Mouse (Mus musculus): ENCODE results near the gene Slc44a5. TPM values are rescaled to one million over a fixed set of nuclear protein-coding genes. Genes with fewer than 3 reads are reported as not detected.
"Not testable (repeated sequence)": the region's sequence is repeated elsewhere in the genome, so short reads cannot be mapped to it uniquely, and the experiment has no call there.

Gene Slc44a5
- total RNA-seq, 2 experiments from 2014 or later: not detected

GRCm38 (mm10) chr3:154142618-154143017 lies 169.4 kb downstream of the Slc44a5 start:
- no peak for ATAC-seq (replicated peaks; ENCODE audit: poor library complexity, severe bottlenecking)

GRCm38 (mm10) chr3:154145750-154146149 lies 172.5 kb downstream of the Slc44a5 start:
- no peak for ATAC-seq (replicated peaks; ENCODE audit: poor library complexity, severe bottlenecking)

GRCm38 (mm10) chr3:154149778-154150177 lies 176.5 kb downstream of the Slc44a5 start:
- ATAC-seq (replicated peaks; ENCODE audit: poor library complexity, severe bottlenecking): no peak

- ATAC-seq (replicated peaks; ENCODE audit: poor library complexity, severe bottlenecking): not testable (repeated sequence)
Measured at GRCm38 (mm10) chr3:154153541-154153940, 180.3 kb downstream of the Slc44a5 start.

- no peak for ATAC-seq (replicated peaks; ENCODE audit: poor library complexity, severe bottlenecking)
Measured at GRCm38 (mm10) chr3:154165882-154166281, 192.6 kb downstream of the Slc44a5 start.

- ATAC-seq (replicated peaks; ENCODE audit: poor library complexity, severe bottlenecking): no peak
Measured at GRCm38 (mm10) chr3:154171881-154172592, 198.8 kb downstream of the Slc44a5 start.

- no peak for ATAC-seq (replicated peaks; ENCODE audit: poor library complexity, severe bottlenecking)
Measured at GRCm38 (mm10) chr3:154172593-154172965, 199.3 kb downstream of the Slc44a5 start.

GRCm38 (mm10) chr3:154173556-154173955 lies 200.3 kb downstream of the Slc44a5 start:
- ATAC-seq (replicated peaks; ENCODE audit: poor library complexity, severe bottlenecking): no peak

GRCm38 (mm10) chr3:154174031-154174430 lies 200.8 kb downstream of the Slc44a5 start:
- no peak for ATAC-seq (replicated peaks; ENCODE audit: poor library complexity, severe bottlenecking)

- no peak for ATAC-seq (replicated peaks; ENCODE audit: poor library complexity, severe bottlenecking)
Measured at GRCm38 (mm10) chr3:154174766-154175165, 201.5 kb downstream of the Slc44a5 start.

- ATAC-seq (replicated peaks; ENCODE audit: poor library complexity, severe bottlenecking): peak; percentile 97
Measured at GRCm38 (mm10) chr3:154177665-154178305, 204.5 kb downstream of the Slc44a5 start.

- ATAC-seq (replicated peaks; ENCODE audit: poor library complexity, severe bottlenecking): no peak
Measured at GRCm38 (mm10) chr3:154179423-154179920, 206.2 kb downstream of the Slc44a5 start.

- peak; percentile 97 for ATAC-seq (replicated peaks; ENCODE audit: poor library complexity, severe bottlenecking)
Measured at GRCm38 (mm10) chr3:154182987-154183386, 209.8 kb downstream of the Slc44a5 start.

GRCm38 (mm10) chr3:154183957-154184356 lies 210.7 kb downstream of the Slc44a5 start:
- no peak for ATAC-seq (replicated peaks; ENCODE audit: poor library complexity, severe bottlenecking)

- ATAC-seq (replicated peaks; ENCODE audit: poor library complexity, severe bottlenecking): no peak
Measured at GRCm38 (mm10) chr3:154188668-154189067, 215.4 kb downstream of the Slc44a5 start.

- no peak for ATAC-seq (replicated peaks; ENCODE audit: poor library complexity, severe bottlenecking)
Measured at GRCm38 (mm10) chr3:154192328-154193030, 219.2 kb downstream of the Slc44a5 start.

- no peak for ATAC-seq (replicated peaks; ENCODE audit: poor library complexity, severe bottlenecking)
Measured at GRCm38 (mm10) chr3:154193189-154193840, 220.1 kb downstream of the Slc44a5 start.

GRCm38 (mm10) chr3:154200422-154200828 lies 227.2 kb downstream of the Slc44a5 start:
- no peak for ATAC-seq (replicated peaks; ENCODE audit: poor library complexity, severe bottlenecking)

GRCm38 (mm10) chr3:154201796-154202195 lies 228.6 kb downstream of the Slc44a5 start:
- no peak for ATAC-seq (replicated peaks; ENCODE audit: poor library complexity, severe bottlenecking)

GRCm38 (mm10) chr3:154202383-154202782 lies 229.1 kb downstream of the Slc44a5 start:
- no peak for ATAC-seq (replicated peaks; ENCODE audit: poor library complexity, severe bottlenecking)

GRCm38 (mm10) chr3:154208479-154208878 lies 235.2 kb downstream of the Slc44a5 start:
- ATAC-seq (replicated peaks; ENCODE audit: poor library complexity, severe bottlenecking): no peak

Measured in granulocyte monocyte progenitor cell, adult 5-6 weeks (primary cell).